Mouse (Mus musculus): Measurements from ENCODE around the gene Cdca7. TPM values are rescaled to one million over a fixed set of nuclear protein-coding genes. Genes with fewer than 3 reads are reported as not detected.

The Cdca7 gene
- polyA plus RNA-seq, 1 experiment = 44.6 TPM

GRCm38 (mm10) chr2:72516720-72517089, 40.7 kb downstream of the Cdca7 start:
- TF ChIP-seq CTCF (IDR thresholded peaks at IDR 0.05; ENCODE audit: control insufficient read depth, insufficient read depth, low read length) (no peak), POLR2A (IDR thresholded peaks at IDR 0.05; ENCODE audit: borderline replicate concordance, control insufficient read depth, low read depth, low read length) (no peak)
- 39% methylated on average over 8 of the region's 8 CpGs for WGBS
- H3K27ac ChIP-seq (ENCODE audit: control insufficient read depth, insufficient read depth, low read depth, low read length, poor library complexity) = no peak overlapping the region
- H3K4me1 ChIP-seq (ENCODE audit: control insufficient read depth, insufficient read depth, low read length) = no peaks in the 10 kb centered on the region
- no peak overlapping the region for H3K4me3 ChIP-seq (replicated peaks; ENCODE audit: control insufficient read depth, low read depth, low read length)

GRCm38 (mm10) chr2:72524022-72524421, 48.1 kb downstream of the Cdca7 start:
- Histone ChIP-seq H3K27ac (ENCODE audit: control insufficient read depth, insufficient read depth, low read depth, low read length, poor library complexity) (no peak overlapping the region), H3K4me3 (replicated peaks; ENCODE audit: control insufficient read depth, low read depth, low read length) (no peak overlapping the region), H3K4me1 (ENCODE audit: control insufficient read depth, insufficient read depth, low read length) (no peaks in the 10 kb centered on the region; the same call in 1 of the 2 replicates)
- 62% methylated on average over 12 of the region's 12 CpGs for WGBS
- TF ChIP-seq POLR2A (IDR thresholded peaks at IDR 0.05; ENCODE audit: borderline replicate concordance, control insufficient read depth, low read depth, low read length) = no peak
- TF ChIP-seq CTCF (IDR thresholded peaks at IDR 0.05; ENCODE audit: control insufficient read depth, insufficient read depth, low read length) = no peak

- Histone ChIP-seq H3K27ac (ENCODE audit: control insufficient read depth, insufficient read depth, low read depth, low read length, poor library complexity) (no peak overlapping the region), H3K4me3 (replicated peaks; ENCODE audit: control insufficient read depth, low read depth, low read length) (no peak overlapping the region), H3K4me1 (ENCODE audit: control insufficient read depth, insufficient read depth, low read length) (no peaks in the 10 kb centered on the region; the same call in 1 of the 2 replicates)
- WGBS = 80% methylated on average over 3 of the region's 3 CpGs
- TF ChIP-seq POLR2A (IDR thresholded peaks at IDR 0.05; ENCODE audit: borderline replicate concordance, control insufficient read depth, low read depth, low read length) (no peak), CTCF (IDR thresholded peaks at IDR 0.05; ENCODE audit: control insufficient read depth, insufficient read depth, low read length) (no peak)
Measured at GRCm38 (mm10) chr2:72525556-72525955, 49.6 kb downstream of the Cdca7 start.

- Histone ChIP-seq H3K27ac (ENCODE audit: control insufficient read depth, insufficient read depth, low read depth, low read length, poor library complexity) (no peak overlapping the region), H3K4me1 (ENCODE audit: control insufficient read depth, insufficient read depth, low read length) (no peaks in the 10 kb centered on the region), H3K4me3 (replicated peaks; ENCODE audit: control insufficient read depth, low read depth, low read length) (no peak overlapping the region)
- TF ChIP-seq POLR2A (IDR thresholded peaks at IDR 0.05; ENCODE audit: borderline replicate concordance, control insufficient read depth, low read depth, low read length) (no peak), CTCF (IDR thresholded peaks at IDR 0.05; ENCODE audit: control insufficient read depth, insufficient read depth, low read length) (no peak)
- 76% methylated on average over 10 of the region's 10 CpGs for WGBS
Measured at GRCm38 (mm10) chr2:72529026-72529357, 53.0 kb downstream of the Cdca7 start.

GRCm38 (mm10) chr2:72529358-72530319, 53.7 kb downstream of the Cdca7 start:
- no peak overlapping the region for H3K4me3 ChIP-seq (replicated peaks; ENCODE audit: control insufficient read depth, low read depth, low read length)
- TF ChIP-seq POLR2A (IDR thresholded peaks at IDR 0.05; ENCODE audit: borderline replicate concordance, control insufficient read depth, low read depth, low read length) (no peak), CTCF (IDR thresholded peaks at IDR 0.05; ENCODE audit: control insufficient read depth, insufficient read depth, low read length) (no peak)
- WGBS = 57% methylated on average over 25 of the region's 25 CpGs
- no peak overlapping the region for H3K27ac ChIP-seq (ENCODE audit: control insufficient read depth, insufficient read depth, low read depth, low read length, poor library complexity)
- H3K4me1 ChIP-seq (ENCODE audit: control insufficient read depth, insufficient read depth, low read length) = no peaks in the 10 kb centered on the region

DNA sequence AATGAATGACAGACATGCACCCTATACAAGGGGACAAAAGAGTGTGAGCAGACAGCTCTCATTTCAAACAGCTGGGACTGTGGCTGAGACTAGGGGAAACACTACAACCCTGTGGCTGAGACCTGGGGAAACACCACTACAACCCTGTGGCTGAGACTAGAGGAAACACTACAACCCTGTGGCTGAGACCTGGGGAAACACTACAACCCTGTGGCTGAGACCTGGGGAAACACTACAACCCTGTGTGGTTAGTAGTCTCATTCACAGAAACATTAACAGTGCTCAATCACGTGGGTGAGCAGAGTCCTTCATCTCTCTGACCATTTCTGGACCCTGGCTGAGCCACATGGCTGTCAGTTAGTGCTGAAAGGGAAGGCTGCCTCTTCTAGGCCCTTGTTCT, 59.9 kb downstream of the Cdca7 start:
- WGBS = 0% methylated on average over 1 of the region's 1 CpGs
- no peak overlapping the region for H3K27ac ChIP-seq (ENCODE audit: control insufficient read depth, insufficient read depth, low read depth, low read length, poor library complexity)
- TF ChIP-seq POLR2A (IDR thresholded peaks at IDR 0.05; ENCODE audit: borderline replicate concordance, control insufficient read depth, low read depth, low read length) = no peak
- no peak for TF ChIP-seq CTCF (IDR thresholded peaks at IDR 0.05; ENCODE audit: control insufficient read depth, insufficient read depth, low read length)
- no peak overlapping the region for H3K4me3 ChIP-seq (replicated peaks; ENCODE audit: control insufficient read depth, low read depth, low read length)
- H3K4me1 ChIP-seq (ENCODE audit: control insufficient read depth, insufficient read depth, low read length) = no peaks in the 10 kb centered on the region; the same call in 1 of the 2 replicates

Other genes starting within 250 kb of the Cdca7 start
- 8.5 and 12.1 TPM in 2 replicates for gene Map3k20, start 190.5 kb upstream of the Cdca7 start, polyA plus RNA-seq (2011; ENCODE audit: insufficient read depth, insufficient read length, low replicate concordance, missing spikeins)

Measured in bone marrow, adult 2 months (tissue).